Mouse (Mus musculus) kidney, adult 8-10 months (tissue): ENCODE results near the gene Cntln.

Experiments
- DNase-seq, 2 experiments: peaks; one replicate each; pipeline ENCODE4 v3.0.0; 2022

Gene Cntln

DNA sequence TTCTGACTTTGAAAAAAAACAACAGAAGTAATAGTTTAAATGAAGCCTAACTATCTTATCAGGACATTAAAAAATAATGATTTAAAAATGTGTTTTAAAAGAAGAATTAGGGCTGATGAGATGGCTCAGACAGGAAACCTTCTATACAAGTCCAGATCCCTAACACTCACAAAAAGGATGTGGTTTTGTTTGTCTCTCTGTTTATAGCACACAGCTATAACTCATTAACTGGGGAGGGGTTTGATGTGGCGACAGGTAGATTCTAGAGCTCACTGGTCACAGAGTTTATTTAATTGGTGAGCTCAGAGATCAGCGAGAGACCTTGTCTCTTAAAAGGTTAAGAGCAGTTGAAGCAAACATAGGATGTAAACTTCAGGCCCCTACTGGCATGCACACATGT, 175.5 kb downstream of the Cntln start:
- DNase-seq: no peak

DNA sequence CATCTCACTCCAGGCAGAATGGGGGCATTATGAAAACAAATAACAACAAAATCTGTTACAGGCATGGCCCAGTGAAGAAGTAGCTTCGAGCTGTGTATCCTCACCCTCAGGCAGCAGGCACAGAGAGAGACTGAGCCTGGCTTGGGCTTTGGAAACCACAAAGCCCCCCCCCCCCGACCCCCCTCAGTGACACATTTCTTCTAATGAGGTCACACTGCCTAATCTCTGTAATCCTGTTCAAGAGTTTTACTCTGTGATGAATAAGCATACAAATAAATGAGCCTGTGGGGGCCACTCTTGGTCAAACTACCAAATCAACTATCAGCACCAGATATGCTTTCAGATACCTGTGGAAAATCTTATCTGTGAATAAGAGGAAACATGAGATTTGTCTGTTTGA, 177.6 kb downstream of the Cntln start:
- DNase-seq: no peak

DNA sequence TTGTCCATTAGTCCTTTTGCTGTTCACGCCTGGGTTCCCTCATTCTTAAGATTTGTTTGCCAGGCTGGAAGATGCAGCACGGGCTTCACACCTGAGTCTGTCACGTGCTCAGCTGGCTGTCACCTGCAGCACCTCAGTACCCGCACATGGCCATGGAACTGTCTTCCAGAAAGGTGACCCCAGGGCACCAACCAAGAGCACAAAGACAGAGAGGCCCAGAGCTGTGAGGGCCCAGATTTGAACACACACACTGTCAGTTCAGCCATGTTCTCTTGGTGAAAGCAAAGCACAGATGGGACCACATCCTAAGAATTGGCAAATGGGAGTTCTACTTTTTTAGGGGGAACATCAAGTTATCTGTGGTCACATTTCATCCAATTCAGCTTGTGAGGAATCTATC, 211.9 kb downstream of the Cntln start:
- DNase-seq: no peak

DNA sequence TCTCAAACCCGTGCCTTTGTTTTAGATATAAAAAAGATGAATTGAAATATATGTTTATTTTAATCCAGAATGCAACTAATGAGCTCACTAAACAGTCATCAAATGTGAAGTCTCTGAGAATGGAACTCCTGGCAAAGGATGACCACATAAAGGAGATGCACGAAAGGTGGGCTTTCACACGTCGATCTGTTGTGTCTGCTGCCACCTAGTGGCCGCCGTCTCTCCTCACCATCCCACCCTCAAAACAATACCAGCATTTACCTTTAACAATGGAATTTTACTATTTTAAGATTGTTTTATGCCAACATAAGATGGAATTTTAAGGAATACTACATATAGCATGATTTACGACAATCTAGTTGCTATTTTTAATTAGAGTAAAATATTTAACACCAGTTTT, 212.6 kb downstream of the Cntln start:
- peak; percentile 6 to 29 for DNase-seq

DNA sequence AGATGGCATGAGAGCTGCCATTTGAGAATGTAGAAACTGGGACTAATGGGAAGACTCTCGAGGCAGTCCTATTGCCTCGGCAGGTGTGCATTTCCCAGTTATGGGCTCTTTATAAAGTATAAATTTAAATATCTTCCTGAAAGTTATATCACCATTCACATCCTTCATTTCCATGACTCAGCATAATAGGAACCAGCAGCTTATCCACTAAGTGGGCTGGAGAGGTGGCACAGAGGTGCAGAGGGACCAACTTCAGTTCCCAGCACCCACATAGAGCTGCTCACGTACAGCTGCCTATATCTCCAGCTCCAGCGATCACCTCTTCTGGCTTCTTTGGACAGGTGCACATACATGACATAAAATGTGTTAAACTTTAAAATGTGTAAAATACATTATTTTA, 218.1 kb downstream of the Cntln start:
- no peak for DNase-seq

DNA sequence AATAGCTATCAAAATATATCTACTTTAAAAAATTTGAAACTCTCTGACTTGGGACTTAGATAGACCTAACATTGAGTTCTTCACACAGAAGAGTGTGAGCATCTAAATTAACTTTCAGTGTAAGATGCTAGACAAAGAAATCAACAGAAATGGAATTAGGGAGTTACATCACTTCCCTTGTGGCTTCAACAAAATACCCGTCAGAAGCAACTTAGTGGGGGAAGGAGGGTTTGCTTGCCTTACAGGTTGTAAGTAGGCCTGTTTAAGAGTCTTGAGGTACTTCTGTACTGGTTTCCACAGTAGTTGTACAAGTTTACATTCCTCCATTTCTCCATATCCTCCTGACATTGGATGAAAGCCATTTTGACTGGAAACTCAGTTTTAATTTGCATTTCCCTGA, 222.3 kb downstream of the Cntln start:
- no peak for DNase-seq

DNA sequence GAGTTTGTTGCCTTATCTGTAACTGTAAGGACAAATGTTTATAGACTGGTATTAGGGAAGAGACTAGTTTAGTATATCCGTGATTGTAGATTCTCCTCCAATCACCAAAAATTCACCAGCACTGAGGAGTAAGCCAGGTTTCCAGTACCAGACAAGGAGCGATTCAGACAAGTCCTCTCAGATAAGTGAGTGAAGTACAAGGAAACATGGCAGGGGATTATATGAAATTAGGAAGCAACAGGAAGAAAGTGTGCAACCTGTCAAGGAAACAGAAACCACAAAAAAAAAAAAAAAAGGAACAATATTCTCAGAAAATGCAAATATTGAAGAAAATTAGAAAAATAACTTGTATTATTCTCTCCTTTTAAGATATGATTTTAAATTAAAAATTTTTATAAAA, 222.9 kb downstream of the Cntln start:
- DNase-seq: no peak

DNA sequence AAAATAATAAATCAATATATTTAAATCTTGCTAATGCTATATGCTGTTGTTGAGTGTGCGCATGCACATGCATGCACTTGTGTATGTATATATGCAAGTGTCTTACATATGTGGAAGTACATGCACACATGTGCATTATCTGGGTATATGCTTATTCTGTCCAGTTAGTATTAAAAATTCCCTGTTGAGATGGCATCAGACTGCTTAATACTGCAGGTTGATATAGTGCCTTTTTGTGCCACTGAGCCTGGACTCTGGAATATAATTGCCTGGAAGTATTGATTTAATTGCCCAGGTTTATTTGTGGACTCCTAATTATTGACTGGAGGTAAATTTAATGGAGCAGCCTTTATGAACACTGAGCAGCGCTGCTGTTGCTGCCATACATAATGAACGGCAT, 236.2 kb downstream of the Cntln start:
- DNase-seq: no peak

DNA sequence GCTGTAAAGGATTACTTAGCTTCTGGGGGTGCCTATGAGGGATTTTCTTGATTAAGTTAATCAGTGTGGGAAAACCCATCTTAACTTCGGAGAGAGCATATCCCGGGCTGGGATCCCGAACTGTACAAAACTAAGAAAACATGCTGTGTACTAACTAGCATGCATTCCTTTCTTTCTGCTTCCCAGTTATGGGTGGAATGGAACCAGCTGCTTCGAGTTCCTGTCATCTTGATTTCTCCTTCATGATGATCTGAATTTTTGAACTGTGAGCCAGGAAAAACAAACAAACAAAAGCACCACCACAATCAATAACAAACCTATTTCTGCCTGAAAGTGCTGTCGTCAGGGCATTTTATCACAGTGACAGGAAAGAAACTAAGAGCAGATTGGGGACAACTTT, 265.6 kb downstream of the Cntln start:
- no peak for DNase-seq

DNA sequence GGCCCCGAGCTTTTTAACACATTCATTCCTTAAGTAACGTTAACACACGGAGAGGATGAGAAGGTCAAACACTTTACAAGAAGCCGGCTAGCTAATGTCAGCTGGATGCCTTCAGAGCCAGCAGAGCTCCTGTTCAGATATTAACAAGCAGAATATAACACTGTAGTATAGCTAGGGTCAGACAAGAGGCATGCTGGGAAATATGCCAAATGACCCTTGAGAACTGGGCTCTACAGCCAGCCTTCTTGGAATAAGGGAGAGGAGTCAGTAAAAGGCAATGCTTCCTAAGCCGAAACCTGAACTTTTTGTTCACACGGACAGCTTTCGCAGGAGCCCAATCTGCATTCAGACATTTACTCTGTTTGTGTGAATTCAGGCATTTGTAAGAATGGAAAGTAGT, 267.8 kb downstream of the Cntln start:
- peak; percentile 7 to 13 for DNase-seq

DNA sequence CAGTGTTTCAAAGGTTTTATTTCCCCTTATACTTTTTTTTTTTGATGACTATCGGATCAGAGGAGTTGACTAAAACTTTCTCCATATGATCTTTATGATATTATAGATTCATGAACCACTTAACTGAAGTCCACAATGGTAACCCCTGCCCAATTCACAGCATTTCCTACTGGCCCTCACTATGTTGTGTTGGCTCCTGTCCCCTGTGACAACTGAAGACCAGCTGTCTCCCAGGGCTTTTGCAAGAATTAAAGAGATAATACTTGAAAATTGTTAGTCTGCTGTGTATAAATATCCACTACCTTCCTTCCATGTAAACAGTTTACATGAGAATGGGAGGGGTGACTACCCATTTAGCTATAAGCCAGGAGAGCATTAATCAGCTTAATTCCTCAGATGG, 270.3 kb downstream of the Cntln start:
- DNase-seq: no peak

DNA sequence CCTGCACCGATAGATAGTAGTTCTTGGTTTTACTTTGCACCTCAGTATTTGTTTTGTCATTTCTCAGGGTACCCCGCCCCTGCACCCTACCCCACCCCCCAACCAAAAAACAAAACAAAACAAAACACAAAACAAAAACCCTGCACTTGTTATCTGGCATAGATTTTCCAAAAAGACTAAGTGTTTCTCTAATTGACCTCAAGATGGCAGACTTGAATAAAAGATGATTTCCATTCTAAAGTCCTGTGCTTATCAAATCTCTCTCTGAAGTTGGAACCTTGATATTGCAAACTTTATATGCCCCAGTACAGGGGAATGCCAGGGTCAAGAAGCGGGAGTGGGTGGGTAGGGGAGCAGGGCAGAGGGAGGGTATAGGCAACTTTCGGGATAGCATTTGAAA, 277.0 kb downstream of the Cntln start:
- DNase-seq: no peak

DNA sequence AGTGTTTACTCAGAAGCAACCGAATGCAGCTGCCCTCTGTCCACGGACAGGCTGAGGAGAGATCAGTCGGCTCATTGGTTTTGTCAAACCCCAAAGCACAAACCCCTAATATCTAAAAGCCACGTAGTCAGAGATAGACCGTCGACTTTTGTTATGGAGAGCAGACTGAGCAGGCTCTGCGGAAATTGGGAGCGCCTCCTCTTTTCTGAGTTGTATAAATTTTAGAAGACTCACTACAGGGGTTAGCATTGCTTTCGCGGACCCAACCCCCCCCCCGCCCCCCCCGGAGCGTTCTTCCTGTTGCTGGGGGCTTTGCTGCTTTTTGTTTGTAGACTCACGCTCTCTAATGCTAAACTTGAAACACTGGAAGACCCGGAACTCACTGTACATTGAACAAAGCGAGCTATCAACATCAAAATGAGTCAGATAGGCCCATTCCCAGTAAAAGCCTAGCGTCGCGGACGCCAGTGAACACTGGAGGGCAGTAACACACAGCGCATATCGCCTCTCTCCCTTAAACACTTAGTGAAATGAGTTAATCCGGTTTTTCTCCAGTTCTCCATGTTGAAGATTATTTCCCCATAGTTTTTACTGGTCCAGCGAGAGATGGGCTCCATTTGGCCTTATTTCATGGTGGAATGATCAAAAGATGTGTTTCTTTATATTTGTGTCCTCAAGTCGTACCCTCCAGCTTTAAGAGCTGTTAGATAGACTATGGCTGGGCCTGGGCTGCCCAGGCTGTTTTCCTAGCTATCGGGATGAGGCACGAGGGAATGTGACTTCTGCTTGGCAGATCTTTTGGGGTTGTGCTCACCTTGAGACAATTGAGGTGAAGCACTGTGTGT, 278.6 kb downstream of the Cntln start:
- DNase-seq: peak; percentile 12 to 40

DNA sequence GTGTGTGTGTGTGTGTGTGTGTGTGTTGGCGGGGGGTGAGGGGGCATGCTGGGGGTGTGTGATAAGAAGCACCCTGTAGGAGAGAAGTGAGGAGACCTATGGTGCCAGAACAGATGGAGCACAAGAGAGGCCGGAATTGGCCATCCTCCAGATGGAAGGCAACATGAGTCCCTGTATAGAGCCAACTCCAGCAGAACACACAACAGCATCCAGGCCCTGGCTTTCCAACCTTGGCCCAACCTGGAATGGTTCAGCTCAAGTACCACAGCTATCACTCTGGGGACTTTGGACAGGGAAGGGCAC, 279.2 kb downstream of the Cntln start:
- DNase-seq: no peak

DNA sequence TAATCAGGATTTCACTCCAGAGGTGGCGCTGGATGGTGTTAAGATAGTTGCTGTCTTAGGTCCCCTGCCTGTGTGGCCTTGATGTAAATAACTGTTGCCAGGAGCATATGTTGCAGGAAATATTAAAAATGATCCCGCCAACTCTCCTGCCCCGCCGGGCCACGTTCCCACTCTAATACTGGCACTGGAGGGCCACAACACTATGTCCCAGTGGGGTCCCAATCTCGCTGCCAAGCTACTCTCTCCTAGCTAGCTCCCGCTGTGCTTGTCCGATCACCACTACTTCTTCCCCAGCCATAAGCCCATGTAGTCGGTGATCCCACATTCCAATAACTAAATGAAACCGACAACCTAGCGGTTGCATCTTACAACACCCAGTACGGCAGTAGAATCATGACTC, 283.9 kb downstream of the Cntln start:
- DNase-seq: no peak

DNA sequence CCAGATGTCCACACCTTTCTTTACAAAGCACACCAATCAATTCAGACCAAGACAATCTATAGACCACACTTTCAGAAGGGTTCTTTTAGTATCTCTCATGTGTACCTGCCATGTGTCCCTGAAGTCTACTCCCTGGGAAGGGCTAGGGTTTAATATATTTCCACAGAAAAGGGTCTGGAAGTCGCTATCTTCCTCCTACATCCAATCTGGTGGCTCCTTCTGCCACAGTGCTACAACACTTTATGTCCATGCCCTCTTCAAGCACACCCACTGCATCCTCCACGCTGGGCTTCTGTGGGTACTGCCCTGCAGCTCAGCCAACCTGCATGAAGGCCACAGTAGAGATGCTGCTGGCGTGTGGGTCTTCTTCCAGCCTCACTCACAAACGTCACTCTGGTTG, 291.4 kb downstream of the Cntln start:
- DNase-seq: no peak

DNA sequence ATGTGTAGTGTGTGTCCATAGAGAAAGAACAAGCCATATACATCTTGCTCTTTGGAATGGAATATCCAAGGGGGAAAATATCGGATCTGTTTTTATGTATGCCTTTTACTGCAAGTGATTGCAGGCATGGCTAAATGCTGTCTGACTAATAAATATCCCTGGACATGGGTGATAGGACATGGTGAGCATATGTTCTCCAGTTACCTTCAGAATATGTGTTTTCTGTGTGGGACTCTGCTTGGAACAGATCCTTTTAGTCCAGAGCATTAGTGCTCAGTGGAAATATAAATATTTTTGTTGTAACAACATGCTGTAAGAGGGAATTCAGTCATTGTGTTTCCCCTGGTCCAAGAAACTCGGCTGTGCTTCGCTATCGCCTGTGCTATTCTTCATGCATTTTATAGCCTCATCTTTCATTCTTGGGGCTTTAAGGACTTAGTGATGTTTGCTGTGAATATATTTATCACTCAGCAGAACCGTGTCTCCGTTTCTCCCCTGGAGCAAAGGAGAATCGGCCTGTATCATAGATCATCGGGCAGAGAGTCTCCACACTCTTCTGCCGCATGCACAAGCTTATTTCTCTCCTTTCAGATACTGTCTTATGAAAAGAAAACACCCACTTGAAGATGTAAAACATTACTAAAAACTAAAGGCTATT, 294.4 kb downstream of the Cntln start:
- DNase-seq: no peak
